Mouse (Mus musculus): ENCODE results near the gene Ddx54.

DNA sequence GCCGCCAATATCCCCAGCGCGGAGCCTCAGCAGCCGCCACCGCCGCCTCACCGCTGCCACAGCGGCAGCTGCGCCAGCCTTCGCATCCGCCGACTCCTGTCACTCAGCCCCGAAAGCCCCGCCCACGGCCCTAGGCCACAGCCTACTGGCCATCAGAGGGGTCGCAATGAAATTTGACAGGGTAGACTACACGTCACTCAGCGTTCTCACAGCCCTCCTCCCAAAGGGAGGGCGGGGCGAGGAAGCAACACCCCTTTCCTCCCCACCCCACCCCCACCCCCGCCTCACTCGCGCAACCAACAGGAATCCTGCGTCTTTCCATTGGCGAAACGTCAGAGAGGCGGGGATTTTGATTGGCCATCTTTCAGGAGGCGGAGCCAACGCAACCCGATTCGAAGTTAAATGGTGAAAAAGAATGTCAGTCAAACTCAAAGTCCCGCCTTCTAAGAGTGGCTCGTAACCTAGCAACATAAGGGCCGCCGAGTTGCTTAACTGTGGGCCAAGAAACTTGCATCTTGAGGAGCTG, 23.9 kb upstream of the Ddx54 start, which contains the start of the genes Tpcn1 and Iqcd:
- TF ChIP-seq CTCF (IDR thresholded peaks at IDR 0.05; ENCODE audit: extremely low read depth, insufficient read depth, insufficient read length, insufficient replicate concordance) (no peak), POLR2A (IDR thresholded peaks at IDR 0.05; ENCODE audit: low read depth, low read length) (peak; percentile 97)
